Mouse (Mus musculus): ENCODE measurements at regions not wholly inside any gene's neighbourhood (a gene's known extent, or its start where the extent isn't known, plus 50 kb on each side); places are given as distances from the start of the nearest gene placed in this dataset.

DNA sequence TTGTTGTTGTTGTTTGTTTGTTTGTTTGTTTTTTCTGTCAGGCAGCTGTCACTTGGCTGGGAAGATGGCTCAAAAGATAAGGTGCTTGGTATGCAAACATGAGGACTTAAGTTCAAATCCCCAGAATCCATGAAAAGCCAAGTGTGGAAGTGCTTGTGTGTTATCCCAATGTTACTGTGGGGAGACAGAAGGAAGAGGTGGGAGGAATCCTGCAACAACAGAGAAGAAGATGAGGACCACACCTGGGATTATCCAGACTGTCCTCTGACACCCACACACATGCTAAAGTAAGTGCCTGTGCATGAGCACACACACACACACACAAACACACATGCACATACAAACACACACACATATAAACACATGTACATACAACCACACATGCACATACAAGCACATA is 207.6 kb upstream of the Arid1b start:
- TF ChIP-seq FLI1 (IDR thresholded peaks at IDR 0.05; ENCODE audit: low read length) (no peak), GATA1 (IDR thresholded peaks at IDR 0.05; ENCODE audit: borderline replicate concordance, low read length) (no peak)
